Mouse (Mus musculus): Measurements from ENCODE around the gene Fbxo4.

Fbxo4 gene

DNA sequence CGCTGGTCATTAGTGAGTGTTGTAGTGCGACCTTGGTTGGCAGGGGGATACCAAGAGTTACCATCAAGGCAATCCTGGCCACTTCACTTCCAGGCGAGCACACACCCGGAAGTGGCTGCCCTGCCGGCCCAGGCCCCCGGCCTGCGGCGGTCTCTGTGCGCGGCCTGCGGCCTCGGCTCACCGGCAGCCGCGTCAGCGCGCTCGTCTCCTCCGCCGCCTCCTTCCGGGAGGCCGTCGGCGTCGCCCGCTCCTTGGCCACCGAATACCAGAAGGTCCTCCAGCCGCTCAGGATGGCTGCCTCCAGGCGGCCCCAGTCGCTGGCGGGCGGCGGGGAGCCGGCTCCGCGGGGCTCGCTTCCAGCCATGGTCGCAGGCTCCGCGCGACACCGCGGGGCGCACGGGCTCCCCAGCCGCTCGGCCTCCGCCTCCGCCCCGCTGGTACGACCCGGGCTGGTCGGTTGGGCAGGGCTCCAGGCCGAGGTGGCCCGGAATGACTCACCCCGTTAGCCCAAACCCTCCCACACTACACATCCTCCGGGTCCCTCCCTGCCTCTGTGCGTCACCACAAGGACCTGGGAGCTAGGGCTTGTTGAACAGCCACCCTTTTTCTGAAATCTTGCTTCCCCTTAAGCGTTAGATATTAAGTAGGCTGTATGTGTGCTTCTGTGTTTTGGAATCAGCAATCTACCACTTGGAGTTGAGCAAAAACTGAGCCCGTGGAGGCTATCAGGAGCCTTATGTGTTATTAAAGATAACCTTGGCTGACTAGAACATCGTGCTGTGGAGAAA is at the start of gene Fbxo4:
Fbxo4 (minus strand) TSS at position 513 of the 788 bp plus-strand sequence.
- DNase-seq, result peak; percentile 74

GRCm38 (mm10) chr15:4028960-4029359 is 49.6 kb upstream of the Fbxo4 start:
- DNase-seq, result no peak

- no peak for DNase-seq
Measured at GRCm38 (mm10) chr15:4028411-4028700, 49.0 kb upstream of the Fbxo4 start.

- DNase-seq, result no peak
Measured at GRCm38 (mm10) chr15:4027671-4028410, 48.5 kb upstream of the Fbxo4 start.

GRCm38 (mm10) chr15:4026831-4027584 is 47.6 kb upstream of the Fbxo4 start:
- peak; percentile 80 for DNase-seq

DNA sequence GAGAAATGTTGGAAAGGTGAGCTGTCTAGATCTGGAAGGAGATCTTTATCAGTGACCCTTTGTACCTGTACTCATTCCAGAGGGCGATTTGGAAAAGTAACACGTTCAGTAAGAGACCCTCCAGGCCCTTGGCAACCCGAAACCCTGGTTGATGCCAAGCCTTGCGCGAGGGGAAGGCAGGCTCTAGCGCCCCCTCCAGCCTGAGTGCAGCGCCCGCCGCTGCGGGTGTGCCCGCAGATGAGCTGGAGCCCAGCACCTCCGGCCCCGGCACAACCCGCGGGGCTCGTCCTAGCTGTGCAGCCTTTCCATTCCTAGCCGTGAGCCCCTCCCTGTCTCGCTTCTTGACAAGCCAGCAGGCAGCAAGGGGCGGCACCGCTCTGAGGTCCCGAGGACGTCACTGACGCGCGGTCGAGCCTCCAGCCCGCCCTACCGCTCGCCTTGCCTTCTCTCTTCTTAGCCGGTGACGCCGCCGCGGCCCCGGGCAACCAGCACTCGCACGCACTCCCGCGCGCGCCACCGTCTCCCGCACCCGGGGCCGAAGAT is 46.9 kb upstream of the Fbxo4 start, which contains the start of gene Oxct1:
Oxct1 (plus strand) TSS at position 153 of the 543 bp plus-strand sequence.
- peak; percentile 93 for DNase-seq

DNA sequence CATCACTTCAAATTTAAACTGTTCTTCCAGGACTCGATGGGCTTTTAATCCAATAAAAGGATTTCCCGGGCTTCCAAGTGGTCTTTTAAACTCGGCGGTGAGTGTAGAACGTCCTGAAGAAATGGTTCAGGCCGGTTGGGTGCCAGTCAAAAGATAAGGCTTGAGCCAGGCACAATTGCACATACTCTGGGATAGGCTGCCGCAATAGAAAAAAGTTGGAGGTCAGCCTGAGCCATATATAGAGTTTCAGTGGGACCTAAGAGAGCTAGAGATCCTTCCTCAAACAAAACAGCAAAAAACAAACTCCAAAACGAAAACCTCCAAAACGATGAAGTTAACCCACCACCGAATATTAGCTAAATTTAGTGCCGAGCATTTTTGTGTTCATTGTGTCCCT is 46.1 kb upstream of the Fbxo4 start:
- no peak for DNase-seq

GRCm38 (mm10) chr15:4024726-4025507 is 45.5 kb upstream of the Fbxo4 start:
- no peak for DNase-seq

- no peak for DNase-seq
Measured at GRCm38 (mm10) chr15:4023747-4024146, 44.4 kb upstream of the Fbxo4 start.

- DNase-seq, result no peak
Measured at GRCm38 (mm10) chr15:4020711-4021110, 41.3 kb upstream of the Fbxo4 start.

- no peak for DNase-seq
Measured at GRCm38 (mm10) chr15:4013873-4014272, 34.5 kb upstream of the Fbxo4 start.

GRCm38 (mm10) chr15:4000536-4000935 is 21.2 kb upstream of the Fbxo4 start:
- no peak for DNase-seq

GRCm38 (mm10) chr15:3999144-3999543 is 19.8 kb upstream of the Fbxo4 start:
- DNase-seq, result no peak

- no peak for DNase-seq
Measured at GRCm38 (mm10) chr15:3996267-3997010, 17.1 kb upstream of the Fbxo4 start.

- DNase-seq, result peak; percentile 96
Measured at GRCm38 (mm10) chr15:3995448-3996266, 16.3 kb upstream of the Fbxo4 start, which contains the start of gene AW549877. Gene AW549877, minus strand, starts transcription at chr15:3995744.

DNA sequence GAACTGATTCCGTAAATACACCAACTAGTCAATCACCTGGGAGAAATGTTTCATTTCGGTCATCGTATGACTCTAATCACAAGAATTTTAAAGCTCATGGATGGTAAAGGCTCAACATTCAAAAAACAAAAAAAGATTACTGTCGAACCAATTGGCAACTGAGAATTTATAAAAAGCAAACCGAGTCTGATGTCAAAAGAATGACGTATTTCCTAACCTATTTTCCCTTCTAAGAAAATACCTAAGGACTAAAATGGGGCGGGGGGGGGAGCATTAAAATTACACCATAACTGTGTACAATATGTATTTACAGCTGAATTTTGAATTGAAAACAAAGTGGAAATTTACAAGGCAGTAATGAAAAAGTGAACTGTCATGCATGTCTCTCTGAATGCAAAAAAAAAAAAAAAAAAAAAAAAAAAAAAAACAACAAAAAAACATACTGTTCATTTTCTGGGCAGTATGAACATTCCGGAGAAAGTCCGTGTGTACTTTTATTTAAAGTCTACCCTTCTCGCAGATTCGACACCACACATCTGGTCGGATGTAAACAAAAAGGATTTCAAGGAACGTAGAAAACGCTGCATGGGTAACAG is 15.6 kb upstream of the Fbxo4 start:
- DNase-seq, result no peak

DNA sequence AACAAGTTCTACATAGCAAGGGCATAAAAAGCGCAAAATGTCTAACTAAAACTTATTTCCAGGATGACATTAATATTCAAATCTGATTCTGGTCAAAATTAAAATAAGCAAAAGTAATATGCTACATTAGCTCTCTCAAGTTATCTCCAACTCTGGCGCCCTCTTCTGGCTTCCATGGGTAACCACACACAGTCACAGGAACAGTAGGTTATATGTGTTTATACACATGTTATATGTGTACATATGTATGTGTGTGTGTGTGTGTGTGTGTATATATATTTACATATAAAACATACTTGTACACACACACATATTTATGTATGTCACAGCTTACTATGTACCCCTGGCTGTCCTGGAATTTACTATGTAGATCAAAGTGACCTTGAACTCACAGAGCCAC is 8.6 kb upstream of the Fbxo4 start:
- peak; percentile 28 for DNase-seq

GRCm38 (mm10) chr15:3984876-3985275 is 5.5 kb upstream of the Fbxo4 start:
- DNase-seq, result no peak

GRCm38 (mm10) chr15:3982732-3983131 is 3.4 kb upstream of the Fbxo4 start:
- DNase-seq, result no peak

DNA sequence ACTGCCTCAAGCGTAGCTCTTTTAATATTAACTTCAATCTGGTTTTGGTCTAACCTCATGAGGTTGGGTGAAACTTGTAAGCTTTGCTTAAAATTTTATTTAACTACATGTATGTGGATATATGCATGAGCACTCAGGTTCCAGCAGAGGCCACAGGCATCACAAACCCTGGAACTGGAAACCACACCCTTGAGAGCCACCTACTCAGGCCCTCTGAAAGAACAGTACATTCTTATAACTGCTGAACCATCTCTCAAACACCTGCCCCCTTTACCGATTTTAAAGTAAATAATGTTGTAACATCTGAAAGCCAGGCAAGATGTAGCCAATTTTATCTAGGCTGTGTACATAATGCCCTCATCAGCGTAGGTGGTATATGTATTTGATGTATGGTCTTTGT is 498 bp upstream of the Fbxo4 start:
- no peak for DNase-seq

Measured in right cerebral cortex, postnatal 14 days (tissue).